Comparison of ENCODE assay signal across 12 mouse cellular contexts in the genomic region with DNA sequence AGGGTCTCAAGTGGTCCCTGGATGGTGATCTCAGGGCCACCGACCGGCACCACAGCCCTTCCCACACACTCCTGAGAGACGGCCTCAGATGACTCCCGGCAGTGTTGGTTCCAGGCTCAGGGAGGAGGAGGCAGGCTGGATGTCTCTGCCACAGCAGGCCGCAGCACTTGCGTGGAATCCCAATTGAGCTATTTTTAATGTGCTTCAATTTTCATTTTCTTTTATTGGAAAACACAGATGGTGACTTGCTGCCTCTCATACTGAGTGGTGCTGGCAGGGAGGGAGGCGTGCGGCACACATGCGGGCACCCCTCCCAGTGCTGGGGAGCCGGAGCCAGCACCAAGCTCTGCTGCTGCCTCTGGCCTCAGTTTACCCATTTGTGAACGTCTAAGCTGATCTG. TPM values are rescaled to one million over a fixed set of nuclear protein-coding genes. Genes with fewer than 3 reads are reported as not detected.
DNase-seq lines count a peak whose midpoint lies in the region; ATAC-seq and TF ChIP-seq lines count a peak whose summit lies in the region.
"Had no signal": no experiment of that assay in that cellular context is flagged by ENCODE, and none has a peak within 500 bp of the region (broad histone marks: within the 10 kb centered on the region; RNA-seq: fewer than 3 reads in every experiment).

No protein-coding gene starts in this region.

- H3K9ac ChIP-seq in forebrain, postnatal 0 days: no peak overlapping the region
- 0 out of 2 replicates have a peak overlapping the region, but pooled peaks have one; percentile 4 for H3K9ac ChIP-seq in neural tube, embryonic 15.5 days (replicated peaks)
- H3K9ac ChIP-seq: embryonic facial prominence, embryonic 13.5 days; heart, embryonic 13.5 days; lung, embryonic 14.5 days had no signal

- ATAC-seq in cerebellum, adult (ENCODE audit: insufficient number of reproducible peaks, low FRiP score, low TSS enrichment): peak; percentile 37; the same call in 1 of the 2 replicates
- peak; percentile 92 for ATAC-seq in forebrain, postnatal 0 days
- peak; percentile 46; the same call in 1 of the 2 replicates for ATAC-seq in neural tube, embryonic 15.5 days (ENCODE audit: low FRiP score)
- ATAC-seq in megakaryocyte progenitor cell, adult 5-6 weeks (replicated peaks; ENCODE audit: poor library complexity): no peak

- H3K27ac ChIP-seq in forebrain, postnatal 0 days (ENCODE audit: low read depth, low read length): peak overlapping the region; percentile 66
- H3K27ac ChIP-seq in neural tube, embryonic 15.5 days (replicated peaks): peak overlapping the region; percentile 78
- H3K27ac ChIP-seq: embryonic facial prominence, embryonic 13.5 days; heart, embryonic 13.5 days had no signal

- H3K36me3 ChIP-seq in forebrain, postnatal 0 days (ENCODE audit: insufficient read depth): no peaks in the 10 kb centered on the region
- H3K36me3 ChIP-seq in neural tube, embryonic 15.5 days: no peaks in the 10 kb centered on the region
- H3K36me3 ChIP-seq: embryonic facial prominence, embryonic 13.5 days; heart, embryonic 13.5 days had no signal

- H3K4me1 ChIP-seq in forebrain, postnatal 0 days (ENCODE audit: insufficient read depth): peaks cover 7% of the 10 kb centered on the region
- peaks cover 62% of the 10 kb centered on the region for H3K4me1 ChIP-seq in neural tube, embryonic 15.5 days

- 34% methylated on average over 11 of the region's 11 CpGs for WGBS in forebrain, postnatal 0 days
- WGBS in neural tube, embryonic 15.5 days: 33% methylated on average over 11 of the region's 11 CpGs

- no peaks in the 10 kb centered on the region for H3K27me3 ChIP-seq in forebrain, postnatal 0 days (ENCODE audit: insufficient read depth, low read length)
- no peaks in the 10 kb centered on the region for H3K27me3 ChIP-seq in neural tube, embryonic 15.5 days (replicated peaks)
- H3K27me3 ChIP-seq: embryonic facial prominence, embryonic 13.5 days had no signal

- no peak overlapping the region for H3K4me3 ChIP-seq in forebrain, postnatal 0 days (ENCODE audit: low read depth, low read length)
- no peak overlapping the region for H3K4me3 ChIP-seq in neural tube, embryonic 15.5 days (replicated peaks)
- H3K4me3 ChIP-seq: embryonic facial prominence, embryonic 13.5 days; heart, embryonic 13.5 days had no signal

- no peak for TF ChIP-seq CTCF in forebrain, postnatal 0 days (IDR thresholded peaks at IDR 0.05; ENCODE audit: low read depth)

- DNase-seq in cerebellum, postnatal 4 days (ENCODE audit: low spot score in 2 of 2): no peak
- DNase-seq in forebrain, postnatal 0 days: peak; percentile 78
- DNase-seq in layer of hippocampus, postnatal 10 days (ENCODE audit: low spot score in 2 of 2): peak; percentile 61 to 77
- no peak for DNase-seq in adrenal gland, adult 2 months
- DNase-seq in ovary, postnatal 10 days (ENCODE audit: low spot score): no peak
- DNase-seq: adrenal gland, postnatal 36 days; lung, embryonic 14.5 days had no signal

- no peaks in the 10 kb centered on the region for H3K9me3 ChIP-seq in forebrain, postnatal 0 days (ENCODE audit: low read length)
- no peaks in the 10 kb centered on the region for H3K9me3 ChIP-seq in neural tube, embryonic 15.5 days (replicated peaks)
- H3K9me3 ChIP-seq: embryonic facial prominence, embryonic 13.5 days; heart, embryonic 13.5 days had no signal

- H3K4me2 ChIP-seq in forebrain, postnatal 0 days (ENCODE audit: low read depth): peak overlapping the region; percentile 13; the same call in 1 of the 2 replicates
- no peak overlapping the region for H3K4me2 ChIP-seq in neural tube, embryonic 15.5 days
- H3K4me2 ChIP-seq: embryonic facial prominence, embryonic 13.5 days; heart, embryonic 13.5 days; lung, embryonic 14.5 days had no signal

RNA-seq across cellular contexts. Expression of gene Ephb2, which starts 42.5 kb away (rescaled TPM):
- 79.9 and 85.6 TPM in 2 replicates for total RNA-seq in forebrain, postnatal 0 days (2014; rRNA removed)
- polyA plus RNA-seq in forebrain, postnatal 0 days (2015; fragmentation: Nextera tagmentation; extraction: Ambion mirVana): 9.2 and 10.8 TPM in 2 replicates
- total RNA-seq in layer of hippocampus, postnatal 10 days (2021): 10 to 100 TPM; 55.1 to 57.0 TPM
- 13.7 and 21.3 TPM in 2 replicates for polyA plus RNA-seq in neural tube, embryonic 15.5 days (2015; fragmentation: Nextera tagmentation; extraction: Ambion mirVana)
- total RNA-seq in adrenal gland, adult 2 months (2021): 10 to 100 TPM; 18.1 to 26.2 TPM
- polyA plus RNA-seq in adrenal gland, adult 2 months (2012; rRNA removed): 83.5 and 101 TPM in 2 replicates
- total RNA-seq in megakaryocyte progenitor cell, adult 5-6 weeks (2015): 0.44 and 1.2 TPM in 2 replicates
- total RNA-seq in megakaryocyte progenitor cell, adult 5-6 weeks (2017): 1.0 and 3.0 TPM in 2 replicates

Comparison
In these comparisons a context has a peak if more than half of its experiments do, and no peak if none do; other contexts are left out.
1. DNase-seq: peak in forebrain, postnatal 0 days (single experiment) and layer of hippocampus, postnatal 10 days (2 of 2); none in cerebellum, postnatal 4 days (0 of 2), adrenal gland, adult 2 months (single experiment) and ovary, postnatal 10 days (single experiment).
2. RNA of gene Ephb2, which starts 42.5 kb away (total RNA-seq): 79.9 to 85.6 TPM in forebrain, postnatal 0 days, 55.1 to 57.0 TPM in layer of hippocampus, postnatal 10 days and 18.1 to 26.2 TPM in adrenal gland, adult 2 months; 0.44 to 3.0 TPM in megakaryocyte progenitor cell, adult 5-6 weeks; every median in the first group is over 4 times any median in the second.